Mouse (Mus musculus) adrenal gland (tissue): ENCODE measurements around the gene Irak4.

ENCODE experiments used
- intact Hi-C: fragments of 180-260 bp; cut with DNase I; formaldehyde crosslinking; loops from one replicate; pipeline ENCODE4 v1.15.1; 2025

The Irak4 gene

DNA sequence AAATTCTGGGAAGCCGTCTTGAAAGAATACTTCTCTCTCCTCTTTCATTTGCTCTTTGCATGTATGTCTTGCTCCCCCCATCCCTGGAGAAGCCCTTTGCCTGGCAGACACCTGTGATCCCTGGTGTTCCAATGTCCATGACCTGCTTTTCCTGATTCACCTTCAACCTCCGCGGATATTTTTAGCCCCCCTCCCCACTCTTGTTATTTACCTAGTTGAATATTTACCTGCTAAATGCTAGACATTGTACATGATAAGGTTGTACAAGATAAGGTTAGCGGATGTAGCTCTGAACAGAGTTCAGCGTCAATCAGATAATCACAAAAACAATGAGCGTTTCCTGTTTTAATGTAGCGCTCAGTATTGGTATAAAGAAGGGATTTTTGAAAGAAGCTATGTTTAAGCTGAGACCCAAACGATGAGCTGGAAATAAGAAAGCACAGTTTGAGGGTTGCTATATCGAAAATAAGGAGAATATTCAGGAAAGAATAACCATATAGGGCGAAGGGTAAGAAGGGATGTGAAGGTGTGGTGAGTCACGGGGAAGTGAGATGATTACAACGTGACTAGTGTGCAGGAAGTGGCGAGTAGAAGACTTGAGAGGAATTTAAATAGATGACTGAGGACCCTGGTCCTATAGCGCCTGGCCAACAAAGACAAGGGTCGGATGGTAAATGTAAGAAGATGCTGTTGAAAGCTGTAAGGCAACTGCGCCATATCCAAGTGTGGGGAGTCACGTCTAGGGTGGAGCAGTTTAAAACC lies 15.6 kb downstream of the Irak4 start:
- intact Hi-C loops: loop anchor here (5.0 kb wide), 1 partner anchor 43 kb away; no protein-coding TSS in a partner anchor

DNA sequence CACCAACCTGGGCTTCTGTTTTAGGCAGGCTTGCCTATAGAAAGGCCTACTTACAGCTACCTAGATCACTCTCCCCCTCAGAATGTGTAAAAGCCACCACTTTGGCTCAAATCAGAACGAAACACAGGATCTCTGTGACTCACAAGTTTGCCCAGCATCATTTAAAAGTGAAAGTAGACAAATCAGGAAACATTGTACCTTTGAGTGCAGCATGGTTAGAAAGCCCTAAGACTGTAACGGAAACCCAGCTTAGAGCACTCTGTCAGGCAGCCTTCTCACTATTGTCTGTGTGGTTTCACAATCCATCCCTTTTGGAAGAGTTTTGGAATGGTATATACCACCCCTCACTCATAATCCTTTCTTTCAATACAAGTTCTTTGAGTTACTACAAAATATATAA lies 21.5 kb downstream of the Irak4 start:
- intact Hi-C loops: no loop called here

DNA sequence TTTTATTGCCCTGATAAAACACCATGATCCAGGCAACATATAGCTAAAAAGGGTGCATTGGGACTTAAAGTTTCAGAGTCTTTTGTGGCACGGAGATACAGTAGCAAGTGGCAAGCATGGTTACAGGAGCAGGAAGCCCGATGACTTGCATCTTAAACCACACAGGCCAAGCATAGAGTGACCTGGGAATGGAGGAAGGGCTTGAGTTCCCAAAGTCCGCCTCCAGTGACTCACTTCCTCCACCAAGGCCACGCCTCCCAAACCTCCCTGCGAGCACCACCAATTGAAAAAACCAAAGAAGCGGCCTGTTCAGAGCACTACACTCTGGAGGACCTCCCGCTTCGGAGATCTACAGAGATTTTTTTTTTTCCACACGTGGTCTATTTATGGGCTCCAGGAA lies 22.4 kb downstream of the Irak4 start:
- intact Hi-C loops: no loop called here

DNA sequence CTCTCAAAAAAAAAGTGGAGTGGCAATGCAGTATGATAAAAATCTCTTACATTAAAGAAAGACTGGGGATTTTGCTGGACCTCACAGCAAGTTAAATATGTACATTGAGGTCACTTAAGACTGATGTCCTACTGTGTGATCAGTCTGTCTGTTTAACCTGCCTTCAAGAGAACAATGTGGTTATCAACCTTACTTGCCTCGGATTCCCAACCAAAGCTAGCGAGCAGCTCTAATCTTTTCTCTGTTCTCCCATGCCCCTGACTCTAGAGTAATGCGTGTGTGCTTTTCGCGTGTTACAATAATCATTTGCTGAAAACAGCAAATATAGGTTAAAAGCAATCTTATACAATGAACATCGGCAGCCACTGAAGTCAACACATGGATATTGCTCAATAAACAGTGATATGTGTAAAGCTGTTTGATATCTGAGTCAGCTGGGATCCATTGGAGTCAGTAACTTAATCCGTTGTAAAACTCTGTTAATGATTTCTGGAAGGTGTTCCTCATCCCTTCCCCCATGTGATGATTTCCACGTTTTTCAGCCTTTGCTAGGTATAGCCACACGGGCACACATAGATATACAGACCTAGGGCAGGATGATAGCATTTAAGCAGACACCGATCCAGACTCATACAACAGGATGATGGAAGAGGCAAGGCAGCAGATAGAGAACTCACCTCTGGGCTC lies 25.2 kb downstream of the Irak4 start:
- intact Hi-C loops: no loop called here

DNA sequence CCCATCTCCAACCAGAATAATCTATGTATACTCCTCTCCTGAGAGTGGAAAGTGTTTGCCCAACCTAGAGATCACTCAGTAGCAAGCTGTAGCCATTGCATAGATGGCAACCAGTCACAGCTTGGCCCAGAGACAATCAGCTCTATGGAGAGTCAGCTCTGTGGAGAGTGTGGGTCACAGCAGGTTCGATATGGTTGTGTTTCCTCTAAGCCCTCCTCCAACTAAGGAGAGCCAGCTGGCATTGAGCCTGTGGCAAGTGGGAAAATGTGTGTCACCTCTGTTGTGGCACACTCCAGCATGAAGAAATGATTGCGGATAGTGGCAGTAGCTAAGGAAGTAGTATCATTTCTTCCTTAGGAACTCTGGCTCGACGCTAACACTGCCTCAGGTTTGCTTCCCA lies 28.1 kb downstream of the Irak4 start:
- intact Hi-C loops: no loop called here

DNA sequence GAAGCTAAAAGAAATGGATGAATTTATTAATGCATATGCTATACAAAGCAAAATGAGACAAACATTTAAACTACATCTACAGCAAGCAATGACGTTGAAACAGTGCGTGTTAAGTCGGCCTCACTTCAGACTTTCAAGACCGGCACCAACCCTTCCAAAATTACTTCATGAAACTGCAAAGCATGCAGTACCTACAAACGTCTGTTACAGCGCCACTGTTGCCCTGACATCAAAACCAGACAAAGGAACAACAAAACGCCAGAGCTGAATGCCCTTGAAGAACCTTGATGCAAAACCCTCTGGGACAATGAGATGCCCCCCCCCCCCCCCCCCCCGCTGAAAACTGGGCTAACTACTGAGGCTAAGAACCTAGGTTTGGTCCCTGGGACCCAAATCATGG lies 29.3 kb downstream of the Irak4 start:
- intact Hi-C loops: no loop called here

DNA sequence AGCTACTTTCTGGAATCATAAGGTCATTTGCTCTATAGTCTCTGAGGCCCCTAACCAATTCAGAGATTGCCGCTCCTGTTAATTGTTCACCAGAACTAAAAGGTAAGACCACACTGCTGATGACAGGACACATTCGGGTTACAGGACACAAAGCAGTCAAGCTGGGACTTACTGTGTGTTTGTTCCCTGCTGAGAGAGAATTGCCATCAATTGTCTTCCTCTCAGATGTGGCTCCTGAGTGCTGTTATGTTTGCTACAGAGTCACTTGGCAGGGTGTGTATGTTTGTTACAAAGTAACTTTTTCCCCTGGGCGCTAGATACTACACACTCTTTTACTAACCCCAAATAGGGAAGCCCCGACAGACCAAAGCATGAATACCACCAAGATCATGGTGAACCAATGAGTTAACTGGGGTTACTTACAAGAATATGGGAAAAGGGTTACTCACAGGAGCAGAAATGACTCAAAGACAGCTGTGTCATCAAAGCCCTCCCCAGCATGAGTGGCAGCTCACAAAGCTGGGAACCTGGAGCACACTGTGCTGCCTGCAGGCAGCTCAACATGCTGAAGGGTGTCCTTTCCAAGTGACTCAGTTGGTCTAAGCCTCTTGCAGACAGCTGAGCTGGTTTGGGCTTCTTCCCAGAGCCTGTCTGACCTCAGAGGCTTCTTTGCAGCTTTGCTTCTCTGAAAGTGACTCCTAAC lies 31.3 kb downstream of the Irak4 start:
- intact Hi-C loops: no loop called here

DNA sequence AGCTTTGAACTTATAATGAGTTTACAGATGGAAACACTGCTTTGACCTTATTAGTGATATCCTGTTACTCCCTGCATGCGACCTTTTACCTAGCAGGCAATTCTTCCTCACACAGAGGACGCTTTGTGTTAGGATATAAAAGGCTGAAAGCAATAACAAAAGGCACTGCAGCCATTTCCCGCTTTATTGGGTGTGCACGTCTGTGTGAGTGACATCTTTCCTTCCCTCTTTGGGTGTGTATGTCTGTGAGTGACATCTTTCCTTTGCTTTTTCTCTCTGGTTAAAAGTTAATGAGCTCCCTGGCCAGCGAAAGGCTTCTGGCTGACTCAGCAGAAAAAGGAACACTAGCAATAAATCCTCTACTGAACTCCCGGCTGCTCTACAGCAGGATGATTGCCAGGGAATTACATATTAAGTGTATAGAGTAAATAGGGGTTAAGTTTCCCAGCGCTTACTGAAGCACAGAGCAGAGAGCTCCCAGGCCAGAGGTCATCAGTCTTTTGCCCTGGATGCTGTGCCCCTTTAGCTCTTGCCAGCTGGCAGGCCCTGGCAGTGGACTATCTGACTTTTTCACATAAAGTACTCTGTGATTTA lies 38.7 kb downstream of the Irak4 start:
- intact Hi-C loops: no loop called here

DNA sequence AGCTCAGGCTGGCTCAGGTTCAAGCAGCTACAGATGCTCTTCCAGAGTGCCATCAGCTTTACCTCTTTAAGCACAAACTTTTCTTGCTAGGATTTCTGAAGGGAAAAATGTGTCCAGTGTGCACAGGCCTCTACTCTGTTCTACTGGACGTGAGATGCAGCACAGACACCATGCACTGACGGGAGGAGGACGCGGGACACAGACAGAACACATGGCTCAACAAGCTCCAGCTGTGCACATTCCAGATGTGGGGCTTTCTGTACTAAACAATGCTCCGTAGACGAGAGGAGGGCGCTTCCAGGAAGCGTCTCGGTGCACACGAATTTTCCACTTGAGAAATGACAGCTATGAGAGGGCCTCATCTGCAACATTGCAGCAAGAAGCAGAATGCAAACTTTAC lies 39.7 kb downstream of the Irak4 start:
- intact Hi-C loops: no loop called here

DNA sequence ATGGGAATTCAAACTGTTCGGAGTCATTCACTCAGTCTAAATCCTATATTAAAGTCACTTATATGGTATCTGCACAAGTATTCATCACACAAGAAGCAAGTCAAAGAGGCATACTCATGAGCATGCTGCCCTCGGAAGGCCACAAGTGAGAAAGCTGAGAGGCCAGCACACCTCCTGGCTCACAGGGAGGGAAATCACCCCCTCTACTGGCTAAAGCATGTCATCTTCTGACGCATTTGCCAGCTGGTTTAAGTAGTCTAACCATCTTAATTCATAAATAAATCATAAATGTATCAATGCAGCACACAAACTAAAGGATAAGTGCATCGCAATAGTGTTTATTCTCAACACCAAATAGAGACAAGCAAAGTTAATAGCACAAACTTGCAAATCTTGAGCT lies 41.3 kb downstream of the Irak4 start:
- intact Hi-C loops: no loop called here

DNA sequence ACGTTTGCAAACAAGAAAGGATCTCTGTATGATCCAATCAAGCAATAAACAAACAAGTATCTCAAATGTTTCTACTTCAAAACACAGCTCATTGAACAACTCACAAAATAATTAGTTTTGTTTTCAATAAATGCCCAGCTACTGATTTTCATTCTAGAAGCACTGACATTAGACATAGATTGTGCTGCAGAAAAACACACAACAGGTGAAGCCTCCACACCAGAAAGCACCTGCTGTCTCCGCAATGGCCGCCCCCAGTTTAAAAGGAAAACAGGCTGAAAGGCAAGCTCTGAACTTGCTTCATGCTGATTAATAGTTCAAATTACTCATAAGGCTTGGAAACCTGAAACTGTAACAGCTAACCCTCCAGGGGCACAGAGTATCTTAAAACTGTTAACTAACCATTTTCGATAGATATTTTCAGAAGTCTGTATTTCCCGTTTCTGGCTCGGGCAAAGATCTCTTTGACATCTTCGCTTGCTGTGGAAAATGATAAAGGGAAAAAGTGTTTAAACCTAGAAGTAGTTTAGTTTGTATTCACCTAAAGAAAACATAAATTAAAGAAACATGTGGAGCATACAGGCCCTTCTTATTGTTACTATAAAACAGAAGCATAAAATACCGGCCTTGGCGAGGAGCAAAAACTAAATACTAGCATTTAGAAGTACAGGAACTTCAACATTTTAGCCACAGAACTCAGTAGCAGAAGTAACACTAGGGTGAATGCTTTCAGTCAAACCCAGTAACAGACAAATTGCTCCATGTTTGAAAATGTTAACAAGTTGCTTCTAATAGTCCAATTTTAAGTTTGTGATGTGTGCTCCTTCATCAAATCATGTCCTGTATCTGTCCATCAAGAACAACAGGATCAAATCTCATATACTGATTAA lies 44.6 kb downstream of the Irak4 start:
- intact Hi-C loops: no loop called here

DNA sequence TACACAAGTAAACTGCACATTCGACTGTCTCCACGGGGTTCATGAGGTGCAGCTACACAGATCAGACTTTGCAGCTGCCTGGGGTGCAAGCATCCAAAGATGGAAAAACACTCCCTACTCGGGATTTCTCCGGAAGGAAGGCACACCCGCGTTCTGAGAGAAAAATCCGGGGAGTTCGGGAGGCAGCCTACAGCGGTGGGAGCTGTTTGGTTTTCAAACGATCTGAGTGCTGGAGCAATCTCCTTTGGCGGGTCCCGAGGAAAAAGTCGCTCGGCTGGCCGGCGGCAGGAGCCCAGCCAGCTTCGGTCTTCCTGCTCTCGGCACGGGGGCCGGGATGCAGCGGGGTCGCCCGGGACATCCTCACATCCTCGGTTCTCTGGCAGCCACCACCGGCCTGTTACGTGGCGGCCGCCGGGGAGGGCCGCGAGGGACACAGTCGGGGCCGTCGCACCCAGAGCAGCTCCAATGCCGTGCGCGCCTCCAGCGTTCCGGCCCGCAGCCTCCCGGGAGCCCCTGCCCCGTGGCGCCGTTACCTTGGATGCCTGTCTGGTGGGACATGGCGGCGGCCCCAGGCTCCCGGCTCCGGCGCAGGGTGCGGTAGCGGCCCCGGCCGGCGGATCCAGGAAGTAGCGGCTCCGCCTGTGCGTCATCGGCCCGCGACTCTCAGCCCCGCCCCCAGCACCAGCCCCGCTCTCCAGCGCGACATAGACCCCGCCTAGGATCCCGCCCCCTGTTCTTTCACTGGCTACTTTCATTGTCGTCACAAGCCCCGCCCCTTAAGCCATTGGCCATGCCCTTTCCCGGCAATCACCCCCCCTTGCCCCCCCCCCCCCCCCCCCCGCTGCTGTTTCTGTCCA lies 46.0 kb downstream of the Irak4 start, which contains the start of gene Twf1:
Twf1 (minus strand) TSS at position 671 of the 857 bp plus-strand sequence.
- intact Hi-C loops: no loop called here

DNA sequence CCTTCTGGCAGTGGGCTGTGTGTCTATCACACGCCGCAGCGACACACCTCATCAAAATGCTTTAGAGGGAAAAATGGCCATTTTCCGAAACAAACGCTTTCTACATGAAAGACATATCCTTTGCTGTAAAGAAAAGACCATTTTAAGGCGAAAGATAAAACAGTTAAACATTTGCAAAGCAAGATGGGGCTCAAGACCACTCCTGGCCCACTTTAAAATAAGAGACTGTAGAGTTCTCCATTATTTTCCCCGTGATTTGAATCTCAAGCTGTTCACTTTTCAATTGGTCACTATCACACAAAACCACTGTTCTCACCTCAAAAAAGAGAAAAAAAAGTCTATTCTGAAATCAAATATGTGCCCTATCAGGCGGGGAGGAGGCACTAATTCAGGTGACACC lies 46.6 kb downstream of the Irak4 start:
- intact Hi-C loops: no loop called here

DNA sequence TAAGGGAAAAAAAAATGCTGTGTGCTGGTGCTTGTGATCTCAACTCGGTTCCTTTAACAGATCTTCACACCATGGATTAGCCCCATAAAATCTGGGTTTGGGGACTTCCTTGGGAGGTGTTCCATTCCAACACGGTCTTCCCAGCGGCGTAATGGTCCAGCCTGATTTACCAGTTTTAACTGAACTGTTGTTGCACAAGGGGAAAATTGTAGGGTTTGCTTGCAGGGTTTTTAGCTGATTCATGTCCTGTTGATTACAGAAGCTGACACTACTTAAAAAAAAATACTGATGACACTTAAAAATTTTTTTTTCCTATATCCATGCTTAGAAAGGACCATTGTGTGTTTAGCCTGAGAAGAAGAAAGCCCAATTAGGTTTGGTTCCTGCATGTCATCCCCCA lies 47.9 kb downstream of the Irak4 start:
- intact Hi-C loops: no loop called here

DNA sequence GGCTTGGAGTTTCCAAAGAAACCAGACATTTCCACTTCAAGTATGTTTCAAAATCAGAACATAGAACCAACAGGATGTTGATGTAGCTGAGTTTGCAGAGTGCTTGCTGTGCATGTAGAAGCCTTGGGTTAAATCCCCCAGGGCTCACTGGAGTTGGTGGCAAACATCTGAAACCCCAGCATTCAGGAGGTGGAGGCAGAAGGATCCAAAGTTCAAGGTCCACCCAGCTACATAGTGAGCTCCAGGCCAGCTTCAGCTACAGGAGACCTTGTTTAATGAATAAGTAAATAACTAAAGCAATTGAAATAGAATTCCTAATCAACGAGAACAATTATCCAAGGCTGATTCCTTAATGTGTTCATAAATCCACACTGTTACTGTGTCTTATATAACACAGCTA lies 50.1 kb downstream of the Irak4 start:
- intact Hi-C loops: no loop called here

DNA sequence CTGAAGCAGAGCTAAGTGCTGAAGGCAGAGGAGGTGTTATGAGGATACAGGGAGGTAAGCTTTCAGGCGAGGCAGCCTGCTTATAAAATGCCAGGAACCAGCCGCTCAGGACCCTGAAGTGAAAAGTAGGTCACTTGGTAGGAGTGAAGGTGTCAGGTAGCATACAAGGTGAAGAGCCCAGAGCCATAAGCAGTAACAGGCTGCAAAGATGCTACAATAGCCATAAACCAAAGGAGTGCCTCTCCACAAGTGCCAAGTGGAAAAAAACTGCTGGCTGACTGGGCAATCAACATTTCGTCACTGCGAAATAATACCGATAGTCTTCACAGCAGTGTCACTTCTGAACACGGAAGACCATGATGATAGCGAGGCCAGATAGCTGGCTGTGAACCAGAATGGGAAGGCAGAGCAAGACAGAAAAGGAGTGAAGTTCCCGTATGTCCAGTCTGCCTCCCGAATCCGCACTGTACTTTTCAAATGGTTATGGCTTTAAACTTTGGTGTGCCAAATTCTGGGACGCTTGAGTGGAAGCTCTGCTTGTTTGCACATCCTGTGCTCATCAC lies 56.8 kb downstream of the Irak4 start:
- intact Hi-C loops: loop anchor here (5.0 to 10.0 kb wide), 2 partner anchors 43 to 335 kb away; no protein-coding TSS in a partner anchor

DNA sequence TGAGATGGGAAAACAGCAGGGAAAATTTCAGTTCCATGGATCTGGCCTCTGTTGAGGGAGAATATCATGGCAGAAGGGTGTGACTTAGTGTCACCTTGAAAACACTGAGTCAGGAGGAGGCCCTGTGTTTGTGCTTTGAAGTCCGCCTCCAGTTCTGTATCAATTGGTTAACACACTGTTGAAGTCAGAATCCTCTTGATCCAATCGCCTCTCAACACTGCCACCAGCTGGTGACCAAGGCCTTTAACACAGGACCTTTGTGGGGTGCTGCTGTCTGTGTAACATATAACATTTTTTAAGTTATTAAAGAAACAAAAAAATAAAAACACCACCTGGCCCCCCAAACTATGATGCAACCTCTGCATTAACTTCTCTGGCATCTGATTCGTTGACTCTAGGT lies 57.9 kb downstream of the Irak4 start:
- intact Hi-C loops: loop anchor here (5.0 to 10.0 kb wide), 2 partner anchors 44 to 337 kb away; no protein-coding TSS in a partner anchor

DNA sequence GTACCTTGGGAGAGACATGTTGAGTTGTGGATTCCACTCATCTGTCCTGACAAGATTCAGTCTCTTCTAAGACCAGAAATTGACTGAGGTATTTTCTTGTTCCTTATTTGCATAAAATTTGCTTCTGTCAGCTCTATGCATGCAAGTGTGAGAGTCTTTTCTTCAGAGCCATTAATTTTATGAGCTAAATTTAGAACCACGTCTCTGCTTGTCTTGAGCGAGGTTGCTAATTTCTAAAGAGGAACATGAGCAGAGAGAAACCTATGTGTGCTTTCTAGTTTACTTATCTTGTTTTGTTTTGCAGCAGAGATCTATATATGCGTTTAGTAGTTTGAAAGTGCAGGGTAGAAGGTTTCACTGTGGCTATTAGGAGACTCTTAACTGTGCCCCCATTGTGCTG lies 59.0 kb downstream of the Irak4 start:
- intact Hi-C loops: loop anchor here (5.0 to 10.0 kb wide), 2 partner anchors 45 to 338 kb away; no protein-coding TSS in a partner anchor

DNA sequence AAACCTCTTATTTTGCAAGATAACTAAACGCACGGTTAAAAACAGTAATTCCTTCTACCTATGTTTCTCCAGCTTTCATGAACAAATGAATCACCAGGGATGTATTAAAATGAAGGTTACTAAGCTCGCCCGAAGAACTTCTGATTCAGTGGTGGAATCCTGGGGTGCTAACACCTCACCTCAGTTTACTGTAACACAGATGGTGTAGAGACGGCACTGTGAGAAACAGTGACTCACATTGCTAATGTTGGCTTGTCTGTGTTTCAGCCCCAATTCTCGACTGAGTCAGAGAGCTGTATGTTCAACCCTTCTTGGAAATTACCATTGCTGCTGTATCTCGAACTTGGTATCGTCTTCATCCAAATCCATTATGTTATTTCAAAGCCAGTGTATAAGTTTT lies 64.3 kb downstream of the Irak4 start:
- intact Hi-C loops: loop anchor here (10.0 kb wide), 1 partner anchor 343 kb away; no protein-coding TSS in a partner anchor
